Mouse (Mus musculus): ENCODE data around the gene Akap3. TPM values are rescaled to one million over a fixed set of nuclear protein-coding genes. Genes with fewer than 3 reads are reported as not detected.

Akap3 gene
- polyA plus RNA-seq, 1 experiment from 2014 or later: 0.08 TPM

DNA sequence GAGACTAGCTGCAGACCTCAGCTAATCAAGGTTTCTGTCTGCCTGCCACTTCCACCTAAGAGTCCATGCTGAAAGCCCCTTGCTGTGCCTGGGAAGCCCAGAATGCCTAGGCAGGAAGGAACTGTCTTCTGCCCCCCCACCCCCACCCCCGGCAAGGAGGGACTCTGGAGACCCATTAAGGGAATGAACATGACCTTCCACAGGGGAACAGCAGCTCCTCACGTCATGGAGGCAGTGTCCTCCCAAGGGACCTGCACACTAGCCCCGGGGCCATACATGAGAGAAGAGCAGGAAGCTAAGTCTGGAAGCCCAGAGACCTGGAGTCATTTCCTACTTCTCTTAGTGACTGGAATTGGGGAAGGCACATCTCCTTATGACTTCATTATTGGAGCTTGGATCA lies 55.0 kb downstream of the Akap3 start:
- 56% methylated on average over 3 of the region's 3 CpGs for WGBS
- H3K4me3 ChIP-seq (replicated peaks): no peak overlapping the region
- no peak for ATAC-seq (replicated peaks; ENCODE audit: low FRiP score)

DNA sequence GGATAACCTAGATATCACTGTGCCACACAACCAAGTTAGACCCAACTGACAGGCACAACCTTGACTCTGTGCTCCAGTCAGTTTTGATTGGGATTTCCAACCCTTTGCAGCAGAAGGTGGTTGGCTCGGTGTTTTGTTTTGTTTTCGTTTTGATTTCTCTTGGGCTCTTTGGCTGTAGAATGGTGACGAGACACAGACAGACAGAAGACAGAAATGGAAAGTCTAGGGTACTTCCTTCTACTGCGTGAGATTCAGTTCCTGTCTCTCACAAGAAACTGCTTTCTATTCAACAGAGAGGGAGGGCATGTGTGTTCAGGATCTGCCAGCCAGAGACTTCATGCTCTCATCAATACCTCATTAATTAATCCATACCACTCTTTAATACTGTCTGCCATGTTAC lies 57.8 kb downstream of the Akap3 start:
- Histone ChIP-seq H3K36me3 (no peaks in the 10 kb centered on the region), H3K9me3 (replicated peaks) (no peaks in the 10 kb centered on the region), H3K4me2 (no peak overlapping the region), H3K4me1 (no peaks in the 10 kb centered on the region), H3K4me3 (replicated peaks) (no peak overlapping the region), H3K9ac (no peak overlapping the region), H3K27ac (no peak overlapping the region), H3K27me3 (no peaks in the 10 kb centered on the region)
- WGBS: 73% methylated on average over 4 of the region's 4 CpGs
- no peak for ATAC-seq (replicated peaks; ENCODE audit: low FRiP score)

More for the DNA sequence above, 55.0 kb downstream of the Akap3 start:
- Histone ChIP-seq H3K36me3 (no peaks in the 10 kb centered on the region), H3K27me3 (no peaks in the 10 kb centered on the region), H3K27ac (no peak overlapping the region), H3K9ac (no peak overlapping the region), H3K4me2 (no peak overlapping the region), H3K4me1 (no peaks in the 10 kb centered on the region), H3K9me3 (replicated peaks) (no peaks in the 10 kb centered on the region)

DNA sequence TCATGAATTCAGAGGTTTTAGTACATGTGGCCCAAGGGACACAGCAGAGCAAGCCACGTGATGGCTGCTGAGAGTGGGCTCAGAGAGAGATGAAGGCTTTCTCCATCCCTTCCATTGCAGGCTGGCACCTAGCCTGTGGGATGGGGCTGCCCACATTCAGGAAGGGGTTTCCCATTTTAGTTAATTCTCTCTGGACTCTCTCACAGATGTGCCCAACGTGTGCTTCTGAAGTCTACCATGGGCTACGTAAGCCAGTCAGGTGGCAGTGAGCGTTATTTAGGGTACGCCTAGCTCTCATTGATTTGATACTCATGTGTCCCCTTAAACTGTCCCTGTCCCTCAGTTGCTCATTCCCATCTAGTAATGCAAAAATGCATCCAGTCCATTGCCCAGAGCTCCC lies 62.0 kb downstream of the Akap3 start:
- Histone ChIP-seq H3K4me2 (no peak overlapping the region), H3K27me3 (no peaks in the 10 kb centered on the region), H3K4me3 (replicated peaks) (no peak overlapping the region), H3K4me1 (no peaks in the 10 kb centered on the region), H3K27ac (no peak overlapping the region), H3K36me3 (no peaks in the 10 kb centered on the region), H3K9ac (no peak overlapping the region), H3K9me3 (replicated peaks) (no peaks in the 10 kb centered on the region)
- ATAC-seq (replicated peaks; ENCODE audit: low FRiP score): no peak
- 82% methylated on average over 5 of the region's 5 CpGs for WGBS

DNA sequence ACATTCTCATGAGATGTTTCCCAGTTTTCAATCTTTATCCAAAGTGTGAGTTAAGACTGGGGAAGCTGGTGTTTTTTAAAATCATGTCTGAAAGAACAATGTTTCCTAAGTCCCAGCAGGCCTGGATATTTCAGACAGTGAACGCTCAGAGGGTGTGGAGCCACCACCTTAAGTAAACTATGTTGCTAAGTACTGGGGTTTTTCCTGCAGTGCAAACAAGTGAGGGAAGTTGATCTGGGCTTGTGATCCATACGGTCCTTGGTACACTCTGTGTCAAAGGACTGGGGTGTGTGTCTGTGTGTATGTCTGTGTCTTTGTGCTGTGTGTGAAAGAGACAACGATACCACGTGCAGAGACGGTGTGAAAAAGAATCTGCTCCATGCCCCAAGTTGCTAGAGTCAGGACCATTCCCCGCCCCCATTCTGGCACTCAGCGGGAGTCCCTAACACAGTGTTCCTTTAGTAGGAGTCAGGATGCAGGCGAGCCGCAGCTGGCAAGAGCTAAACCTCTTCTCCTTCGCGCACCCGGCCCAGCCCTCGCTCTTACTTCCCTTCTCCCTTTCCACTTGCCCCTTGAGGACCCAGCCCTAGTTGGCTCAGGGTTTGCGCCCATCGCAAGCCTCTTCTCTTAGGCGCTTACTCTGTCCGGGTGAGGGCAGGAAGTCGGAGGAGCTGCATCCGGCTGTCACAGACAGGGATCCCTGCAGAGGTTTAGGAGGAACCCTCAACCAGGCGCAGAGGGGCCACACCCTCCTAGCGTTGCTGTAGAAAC lies 68.4 kb downstream of the Akap3 start, which contains the start of gene Dyrk4:
Gene Dyrk4, minus strand, starts transcription at position 729 of the 771 bp plus-strand sequence.
- Histone ChIP-seq H3K9me3 (replicated peaks) (no peaks in the 10 kb centered on the region), H3K27ac (no peak within 1 kb of the TSS), H3K4me2 (peak within 1 kb of the TSS; percentile 43), H3K4me1 (no peaks in the 10 kb centered on the region), H3K4me3 (replicated peaks) (peak within 1 kb of the TSS; percentile 21), H3K36me3 (peaks cover 43% of the 10 kb centered on the region), H3K27me3 (no peaks in the 10 kb centered on the region), H3K9ac (no peak within 1 kb of the TSS)
- ATAC-seq (replicated peaks; ENCODE audit: low FRiP score): no peak
- 15% methylated on average over 21 of the region's 21 CpGs for WGBS

Other genes with a start within 250 kb of the Akap3 start
- 0.48 and 0.50 TPM in 2 replicates for gene Kcna1, start 206.7 kb upstream of the Akap3 start, polyA plus RNA-seq (2015; fragmentation: Nextera tagmentation; extraction: Ambion mirVana)
- 2.3 and 3.2 TPM in 2 replicates for gene Kcna6, start 112.4 kb upstream of the Akap3 start, polyA plus RNA-seq (2015; fragmentation: Nextera tagmentation; extraction: Ambion mirVana)
- 231 and 242 TPM in 2 replicates for gene Ndufa9, start 4.0 kb upstream of the Akap3 start, polyA plus RNA-seq (2015; fragmentation: Nextera tagmentation; extraction: Ambion mirVana)
- gene Dyrk4, start 68.7 kb downstream of the Akap3 start, polyA plus RNA-seq (2015; fragmentation: Nextera tagmentation; extraction: Ambion mirVana): not detected in 2 replicates
- 58.2 and 61.5 TPM in 2 replicates for gene Rad51ap1, start 86.5 kb downstream of the Akap3 start, polyA plus RNA-seq (2015; fragmentation: Nextera tagmentation; extraction: Ambion mirVana)
- 17.2 and 18.0 TPM in 2 replicates for gene D6Wsu163e, start 86.9 kb downstream of the Akap3 start, polyA plus RNA-seq (2015; fragmentation: Nextera tagmentation; extraction: Ambion mirVana)
- 0.12 and 0.24 TPM in 2 replicates for gene Fgf6, start 162.5 kb downstream of the Akap3 start, polyA plus RNA-seq (2015; fragmentation: Nextera tagmentation; extraction: Ambion mirVana)
- not detected in 2 replicates for gene Fgf23, start 219.8 kb downstream of the Akap3 start, polyA plus RNA-seq (2015; fragmentation: Nextera tagmentation; extraction: Ambion mirVana)

All from kidney, embryonic 15.5 days (tissue).